Mouse (Mus musculus) forebrain, embryonic 16.5 days (tissue): ENCODE data around the gene Unc5b. TPM values are rescaled to one million over a fixed set of nuclear protein-coding genes. Genes with fewer than 3 reads are reported as not detected.
A peak's percentile ranks its signal among the peaks of the same experiment; 100 is the strongest.

Experiments
- ATAC-seq: fragments of 200-750 bp; cut with Nextera tagmentation; 2 replicates; pipeline ENCODE4 v1.8.0; 2017; ENCODE audit warnings: mild to moderate bottlenecking, moderate library complexity
- H3K27ac ChIP-seq: fragments of 300-500 bp; sonication (generic); 2 replicates; pipeline ENCODE4 v1.5.1; 2014; ENCODE audit warnings: low read length, control low read depth
- H3K27me3 ChIP-seq: fragments of 300-500 bp; sonication (generic); replicated peaks from 2 replicates; pipeline ENCODE4 v1.6.1; 2014; ENCODE audit warnings: low read length; ENCODE audit not compliant: control insufficient read depth, insufficient read depth
- H3K36me3 ChIP-seq: fragments of 300-500 bp; sonication (generic); 2 replicates; pipeline ENCODE4 v1.6.1; 2014; ENCODE audit not compliant: control insufficient read depth, insufficient read depth
- H3K4me1 ChIP-seq: fragments of 300-500 bp; sonication (generic); replicated peaks from 2 replicates; pipeline ENCODE4 v1.6.1; 2014; ENCODE audit warnings: low read length; ENCODE audit not compliant: control insufficient read depth, insufficient read depth
- H3K4me2 ChIP-seq: fragments of 300-500 bp; sonication (generic); 2 replicates; pipeline ENCODE4 v1.6.1; 2014; ENCODE audit warnings: mild to moderate bottlenecking, low read length, control low read depth
- H3K4me3 ChIP-seq: fragments of 300-500 bp; sonication (generic); replicated peaks from 2 replicates; pipeline ENCODE4 v1.5.1; 2014; ENCODE audit warnings: mild to moderate bottlenecking, low read length, control low read depth
- H3K9ac ChIP-seq: fragments of 300-500 bp; sonication (generic); replicated peaks from 2 replicates; pipeline ENCODE4 v1.6.1; 2014; ENCODE audit warnings: low read depth, low read length, control low read depth
- H3K9me3 ChIP-seq: fragments of 300-500 bp; sonication (generic); 2 replicates; pipeline ENCODE4 v1.6.1; 2016; ENCODE audit warnings: low read length; ENCODE audit not compliant: control insufficient read depth
- WGBS: fragments of 180-500 bp; shearing (Covaris S2); extraction: QIAGEN DNeasy Blood & Tissue Kit; methylation state at CpG from one replicate; pipeline ENCODE4 v1.1.7; 2014; 5-methylcytosine and 5-hydroxymethylcytosine counted together
- polyA plus RNA-seq: library from polyadenylated mRNA; unstranded; fragments of >200 nt; fragmentation: Nextera tagmentation; extraction: Ambion mirVana; gene quantifications from 2 replicates; pipeline ENCODE4 v1.2.1, GENCODE M21; 2015

The Unc5b gene
- polyA plus RNA-seq, 1 experiment from 2014 or later: 2.6 TPM

DNA sequence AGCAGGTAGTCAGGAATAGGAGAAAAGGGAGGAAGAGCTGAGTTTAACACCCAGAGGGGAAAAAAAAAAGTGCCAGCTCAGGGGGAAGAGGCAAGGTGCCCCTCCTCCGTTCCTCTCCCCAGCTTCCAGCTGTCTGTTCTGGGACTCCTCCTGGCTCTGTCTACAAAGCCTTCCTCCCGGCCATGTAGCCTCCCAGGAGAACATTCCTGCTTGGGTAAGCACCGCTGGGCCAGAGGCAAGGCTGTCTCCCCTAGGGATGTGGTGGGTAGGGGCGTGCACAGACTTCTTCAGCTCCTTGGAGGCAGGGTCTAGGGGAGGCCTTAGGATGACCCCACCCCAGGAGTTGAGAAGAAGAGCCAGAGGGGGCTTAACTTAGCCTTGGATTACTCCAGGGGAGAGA lies 26.5 kb downstream of the Unc5b start:
- no peak for ATAC-seq
- Histone ChIP-seq H3K9ac (no peak overlapping the region), H3K4me3 (no peak overlapping the region), H3K27me3 (no peaks in the 10 kb centered on the region), H3K4me1 (peaks cover 28% of the 10 kb centered on the region), H3K4me2 (no peak overlapping the region), H3K36me3 (no peaks in the 10 kb centered on the region), H3K9me3 (no peaks in the 10 kb centered on the region), H3K27ac (no peak overlapping the region)
- WGBS: 36% methylated on average over 4 of the region's 4 CpGs

GRCm38 (mm10) chr10:60803971-60804370 lies 27.4 kb downstream of the Unc5b start:
- 74% methylated on average over 10 of the region's 10 CpGs for WGBS
- no peak overlapping the region for H3K4me3 ChIP-seq
- H3K27me3 ChIP-seq: no peaks in the 10 kb centered on the region
- H3K4me1 ChIP-seq: peaks cover 28% of the 10 kb centered on the region
- H3K9ac ChIP-seq: no peak overlapping the region
- H3K27ac ChIP-seq: no peak overlapping the region
- no peak overlapping the region for H3K4me2 ChIP-seq
- H3K9me3 ChIP-seq: no peaks in the 10 kb centered on the region
- ATAC-seq: no peak
- H3K36me3 ChIP-seq: no peaks in the 10 kb centered on the region

- 65% methylated on average over 12 of the region's 12 CpGs for WGBS
- no peak overlapping the region for H3K4me3 ChIP-seq
- no peaks in the 10 kb centered on the region for H3K36me3 ChIP-seq
- H3K27me3 ChIP-seq: no peaks in the 10 kb centered on the region
- peaks cover 16% of the 10 kb centered on the region for H3K4me1 ChIP-seq
- H3K4me2 ChIP-seq: no peak overlapping the region
- H3K27ac ChIP-seq: no peak overlapping the region
- H3K9ac ChIP-seq: no peak overlapping the region
- ATAC-seq: no peak
- no peaks in the 10 kb centered on the region for H3K9me3 ChIP-seq
Measured at GRCm38 (mm10) chr10:60801898-60802412, 29.4 kb downstream of the Unc5b start.

GRCm38 (mm10) chr10:60801168-60801897 lies 30.0 kb downstream of the Unc5b start:
- no peaks in the 10 kb centered on the region for H3K9me3 ChIP-seq
- peaks cover 16% of the 10 kb centered on the region for H3K4me1 ChIP-seq
- peak; percentile 43; the same call in 1 of the 2 replicates for ATAC-seq
- no peak overlapping the region for H3K4me2 ChIP-seq
- H3K4me3 ChIP-seq: no peak overlapping the region
- no peak overlapping the region for H3K9ac ChIP-seq
- no peaks in the 10 kb centered on the region for H3K36me3 ChIP-seq
- 44% methylated on average over 11 of the region's 11 CpGs for WGBS
- H3K27ac ChIP-seq: no peak overlapping the region
- H3K27me3 ChIP-seq: no peaks in the 10 kb centered on the region

DNA sequence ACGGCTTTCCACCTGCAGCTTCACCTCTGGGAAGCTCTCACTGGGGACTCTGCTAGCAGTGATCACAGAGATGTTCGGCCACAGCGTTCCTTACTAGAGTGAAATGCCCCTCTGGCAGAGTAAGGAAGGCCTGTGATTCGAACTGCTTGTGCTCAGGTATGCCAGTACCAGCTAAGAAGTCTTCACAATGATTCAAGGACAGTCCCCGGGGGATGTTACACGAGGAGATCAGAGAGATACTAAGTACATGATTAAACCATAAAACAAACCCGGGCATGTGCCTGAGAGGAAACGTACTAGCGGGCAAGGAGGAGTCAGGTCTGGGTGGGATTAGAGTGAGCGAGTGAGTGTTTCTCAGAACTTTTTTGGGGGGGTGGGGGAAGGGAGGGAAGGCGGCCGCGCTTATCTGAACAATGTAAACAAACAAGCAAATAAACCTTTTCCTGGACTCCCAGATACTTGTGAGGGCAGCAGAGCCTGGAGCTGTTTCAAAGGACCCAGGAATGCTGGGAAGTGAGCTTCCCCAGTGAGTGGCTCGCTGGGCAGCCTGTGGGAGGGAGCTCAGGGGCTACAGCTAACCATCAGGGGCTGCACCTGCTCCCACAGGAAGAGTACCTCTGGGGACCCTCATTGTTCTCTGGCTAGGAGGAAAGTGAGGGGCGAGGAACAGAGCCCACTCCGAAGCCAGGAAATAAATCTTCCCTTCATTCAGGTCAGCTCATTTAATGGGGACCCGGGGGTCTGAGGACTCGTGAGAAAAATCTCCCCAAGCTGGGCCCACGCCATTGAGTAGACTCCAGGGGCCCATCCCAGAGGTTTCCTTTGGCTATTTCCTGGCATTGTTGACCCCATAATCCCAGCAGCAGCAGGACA lies 30.9 kb downstream of the Unc5b start:
- 23% methylated on average over 19 of the region's 19 CpGs for WGBS
- Histone ChIP-seq H3K27me3 (no peaks in the 10 kb centered on the region), H3K9me3 (no peaks in the 10 kb centered on the region)

GRCm38 (mm10) chr10:60797682-60798422 lies 33.5 kb downstream of the Unc5b start:
- Histone ChIP-seq H3K36me3 (no peaks in the 10 kb centered on the region), H3K27me3 (no peaks in the 10 kb centered on the region), H3K9me3 (no peaks in the 10 kb centered on the region), H3K9ac (no peak overlapping the region), H3K4me2 (no peak overlapping the region), H3K4me1 (peaks cover 21% of the 10 kb centered on the region), H3K4me3 (no peak overlapping the region), H3K27ac (no peak overlapping the region)
- WGBS: 88% methylated on average over 14 of the region's 14 CpGs
- no peak for ATAC-seq

More for the DNA sequence above, 30.9 kb downstream of the Unc5b start:
- Histone ChIP-seq H3K4me1 (peaks cover 16% of the 10 kb centered on the region), H3K36me3 (no peaks in the 10 kb centered on the region), H3K4me3 (no peak overlapping the region), H3K4me2 (no peak overlapping the region), H3K27ac (no peak overlapping the region), H3K9ac (no peak overlapping the region)
- no peak for ATAC-seq

- no peaks in the 10 kb centered on the region for H3K36me3 ChIP-seq
- H3K27ac ChIP-seq: no peak overlapping the region
- 88% methylated on average over 7 of the region's 7 CpGs for WGBS
- H3K9ac ChIP-seq: no peak overlapping the region
- no peak for ATAC-seq
- H3K4me3 ChIP-seq: no peak overlapping the region
- H3K4me1 ChIP-seq: peaks cover 20% of the 10 kb centered on the region
- no peaks in the 10 kb centered on the region for H3K27me3 ChIP-seq
- H3K9me3 ChIP-seq: no peaks in the 10 kb centered on the region
- no peak overlapping the region for H3K4me2 ChIP-seq
Measured at GRCm38 (mm10) chr10:60796474-60796873, 34.9 kb downstream of the Unc5b start.

DNA sequence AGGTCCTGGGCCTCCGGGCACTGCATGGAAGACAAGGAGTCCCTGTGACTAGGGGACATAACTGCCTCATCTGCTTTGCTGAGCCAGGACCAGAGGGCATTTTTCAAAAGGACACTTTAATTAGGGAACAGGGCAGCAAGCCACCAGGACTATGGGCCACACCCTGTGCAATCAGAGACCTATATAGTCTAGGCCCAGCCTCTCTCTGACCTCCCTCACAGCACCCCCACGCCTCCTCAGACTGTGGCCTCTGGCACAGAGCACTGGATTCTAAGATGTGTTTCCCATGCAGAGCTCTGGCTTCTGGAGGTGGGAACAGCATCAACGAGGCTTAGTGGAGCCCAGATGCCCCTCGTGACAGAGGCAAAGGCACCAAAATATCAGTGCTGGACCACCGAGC lies 35.4 kb downstream of the Unc5b start:
- Histone ChIP-seq H3K27me3 (no peaks in the 10 kb centered on the region), H3K36me3 (no peaks in the 10 kb centered on the region), H3K4me1 (peaks cover 15% of the 10 kb centered on the region), H3K4me2 (no peak overlapping the region), H3K27ac (no peak overlapping the region), H3K9ac (no peak overlapping the region), H3K4me3 (no peak overlapping the region), H3K9me3 (no peaks in the 10 kb centered on the region)
- ATAC-seq: no peak
- WGBS: 73% methylated on average over 5 of the region's 5 CpGs

GRCm38 (mm10) chr10:60794792-60795191 lies 36.6 kb downstream of the Unc5b start:
- Histone ChIP-seq H3K4me1 (peaks cover 9% of the 10 kb centered on the region), H3K9me3 (no peaks in the 10 kb centered on the region), H3K27ac (0 out of 2 replicates have a peak overlapping the region, but pooled peaks have one; percentile 9), H3K9ac (no peak overlapping the region), H3K4me3 (no peak overlapping the region), H3K36me3 (no peaks in the 10 kb centered on the region), H3K4me2 (no peak overlapping the region; the same call in 1 of the 2 replicates), H3K27me3 (no peaks in the 10 kb centered on the region)
- ATAC-seq: peak; percentile 4; the same call in 1 of the 2 replicates
- WGBS: 37% methylated on average over 8 of the region's 8 CpGs
